Mouse (Mus musculus): ENCODE measurements at regions not wholly inside any gene's neighbourhood (a gene's known extent, or its start where the extent isn't known, plus 50 kb on each side); places are given as distances from the start of the nearest gene placed in this dataset.

DNA sequence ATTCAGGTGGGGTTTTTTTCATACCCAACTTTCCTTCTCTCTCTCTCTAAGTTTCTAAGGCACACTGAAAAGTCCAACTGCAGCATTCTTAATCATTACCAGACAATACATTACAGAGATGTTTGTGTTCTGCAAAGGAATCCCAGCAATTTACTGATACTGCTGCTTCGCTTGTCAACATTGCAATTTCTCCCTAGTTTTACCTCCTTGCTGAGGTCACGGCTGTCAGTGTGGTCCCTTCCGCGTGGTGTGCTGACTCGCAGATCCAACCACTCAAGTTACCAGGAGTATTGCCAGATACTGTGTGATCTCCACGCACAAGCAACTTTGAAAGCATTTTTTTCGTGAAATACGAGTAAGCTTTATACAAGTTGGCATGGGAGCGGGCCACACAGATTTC is 144.9 kb upstream of the Dab2 start:
- DNase-seq (ENCODE audit: low spot score in 2 of 2), result no peak

DNA sequence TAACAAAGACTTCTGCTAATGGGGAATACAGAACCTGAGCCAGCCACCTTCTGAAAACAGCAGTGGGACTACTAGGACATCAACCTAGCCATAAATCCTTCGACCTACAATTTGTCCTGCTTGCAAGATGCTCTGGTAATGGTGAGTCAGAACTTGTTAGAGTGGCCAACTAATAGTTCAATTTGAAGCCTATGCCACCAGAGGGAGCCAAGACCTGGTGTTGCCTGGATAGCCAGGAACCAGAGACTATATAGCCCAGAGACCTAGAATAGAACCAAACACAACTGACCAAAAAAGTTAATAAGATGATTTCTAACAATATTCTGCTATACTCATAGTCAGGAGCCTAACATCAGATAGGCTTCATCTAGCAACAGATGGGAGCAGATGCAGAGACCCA is 119.3 kb upstream of the Dab2 start:
- no peak for DNase-seq (ENCODE audit: low spot score in 2 of 2)

DNA sequence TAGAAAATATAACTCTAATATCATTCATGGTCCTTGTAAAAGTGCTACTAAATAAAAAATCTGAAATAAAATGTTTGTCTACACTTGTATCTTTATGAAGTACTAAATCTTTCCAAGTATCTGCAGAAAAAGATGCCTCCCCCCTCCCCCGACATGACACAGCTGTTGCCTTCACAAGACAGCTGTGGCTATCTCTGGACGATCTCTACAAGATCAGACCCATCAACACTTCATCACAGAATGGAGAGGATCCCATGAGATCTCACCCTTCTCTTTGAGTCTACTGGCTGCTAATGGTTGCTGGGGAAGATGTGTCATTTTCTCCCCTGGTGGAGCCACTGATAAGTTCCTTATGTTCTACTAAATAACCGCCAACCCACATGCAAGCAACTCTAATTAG is 116.0 kb upstream of the Dab2 start:
- DNase-seq (ENCODE audit: low spot score in 2 of 2), result no peak

DNA sequence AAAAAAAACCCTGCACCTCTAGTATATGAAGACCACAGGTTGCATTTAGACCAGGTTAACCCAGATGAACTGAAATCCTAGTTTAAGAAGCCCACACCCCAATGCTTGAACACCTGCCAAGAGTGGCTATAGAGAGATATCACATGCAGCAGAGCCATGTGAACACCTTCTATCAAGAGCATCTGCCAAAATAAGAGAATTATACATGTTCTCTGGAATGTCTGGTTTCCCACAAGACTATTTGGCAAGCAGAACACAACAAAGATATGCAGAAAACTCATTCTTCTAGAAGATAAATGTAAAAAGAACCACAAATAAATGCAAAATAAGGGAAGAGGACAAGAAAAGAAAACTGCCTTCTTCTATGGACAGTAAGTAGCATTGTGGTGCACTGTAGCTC is 107.7 kb upstream of the Dab2 start:
- DNase-seq (ENCODE audit: low spot score in 2 of 2), result no peak

DNA sequence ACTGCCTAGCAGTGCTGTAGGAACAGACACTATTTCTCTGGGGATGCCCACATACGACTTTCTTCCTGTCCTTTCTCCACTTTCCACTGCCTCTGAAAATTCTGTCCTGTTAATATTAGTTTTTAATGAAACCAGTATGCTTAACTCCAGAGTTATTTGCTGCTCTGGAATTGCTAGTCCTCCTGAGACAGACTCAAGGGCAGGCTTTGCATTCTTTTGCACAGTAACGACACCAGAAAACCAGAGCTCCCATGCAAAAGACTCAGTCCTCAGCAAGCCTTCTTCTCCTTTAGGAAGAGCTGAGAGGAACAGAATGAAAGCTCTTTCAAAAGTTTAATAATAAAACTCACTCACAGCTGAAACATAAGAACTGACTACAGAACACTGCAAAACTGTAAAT is 92.3 kb upstream of the Dab2 start:
- no peak for DNase-seq (ENCODE audit: low spot score in 2 of 2)

DNA sequence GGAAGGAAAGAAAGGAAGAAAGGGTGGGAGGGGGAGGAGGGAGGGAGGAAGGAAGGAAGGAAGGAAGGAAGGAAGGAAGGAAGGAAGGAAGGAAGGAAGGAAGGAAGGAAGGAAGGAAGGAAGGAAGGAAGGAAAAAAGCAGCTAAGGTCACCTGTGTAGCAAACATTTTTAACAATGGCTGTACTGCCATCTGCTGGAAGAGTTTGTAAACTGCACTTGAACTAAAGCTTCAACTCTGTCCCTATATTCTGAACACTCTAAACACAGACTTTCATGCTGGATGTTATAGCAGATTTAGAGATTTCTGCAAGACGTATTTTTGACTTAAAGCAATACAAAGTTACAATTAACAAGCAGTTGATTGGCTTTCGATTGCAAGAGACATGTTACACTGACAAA is 90.3 kb upstream of the Dab2 start:
- DNase-seq (ENCODE audit: low spot score in 2 of 2), result no peak

DNA sequence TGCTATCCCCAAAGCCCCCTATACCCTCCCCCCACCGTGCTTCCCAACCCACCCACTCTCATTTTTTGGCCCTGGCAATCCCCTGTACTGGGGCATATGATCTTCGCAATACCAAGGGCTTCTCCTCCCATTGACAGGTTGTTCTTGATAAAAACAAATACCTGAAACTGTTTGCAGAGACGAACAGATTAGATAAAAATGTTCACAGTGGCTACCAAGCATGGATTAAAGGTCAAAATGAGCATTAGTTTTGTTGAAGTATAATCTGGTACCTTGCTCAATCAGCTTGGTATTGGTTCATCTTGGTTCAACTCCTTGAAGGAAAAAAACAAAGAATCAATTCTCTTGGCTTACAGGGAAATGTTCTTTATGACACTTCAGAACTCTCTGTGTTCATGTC is 81.5 kb upstream of the Dab2 start:
- DNase-seq (ENCODE audit: low spot score in 2 of 2), result no peak

DNA sequence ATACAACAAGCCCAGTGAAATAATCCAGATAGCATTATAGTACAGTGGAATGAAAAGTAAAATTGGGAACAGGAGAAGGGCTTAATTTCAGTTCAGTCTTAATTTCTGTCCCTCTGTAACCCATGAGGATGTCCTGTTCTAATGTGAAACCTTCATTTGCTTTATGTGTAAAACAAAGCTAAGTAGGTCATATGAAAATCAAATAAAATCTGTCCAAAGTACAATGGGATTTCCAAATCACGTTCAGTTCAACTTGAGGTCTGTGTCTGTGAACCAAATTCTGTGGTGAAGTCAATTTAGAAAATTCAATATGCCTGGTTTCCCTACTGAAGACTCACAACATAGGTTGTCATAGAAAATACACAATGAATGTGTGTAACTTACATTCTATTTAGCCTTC is 74.4 kb upstream of the Dab2 start:
- no peak for DNase-seq (ENCODE audit: low spot score in 2 of 2)

DNA sequence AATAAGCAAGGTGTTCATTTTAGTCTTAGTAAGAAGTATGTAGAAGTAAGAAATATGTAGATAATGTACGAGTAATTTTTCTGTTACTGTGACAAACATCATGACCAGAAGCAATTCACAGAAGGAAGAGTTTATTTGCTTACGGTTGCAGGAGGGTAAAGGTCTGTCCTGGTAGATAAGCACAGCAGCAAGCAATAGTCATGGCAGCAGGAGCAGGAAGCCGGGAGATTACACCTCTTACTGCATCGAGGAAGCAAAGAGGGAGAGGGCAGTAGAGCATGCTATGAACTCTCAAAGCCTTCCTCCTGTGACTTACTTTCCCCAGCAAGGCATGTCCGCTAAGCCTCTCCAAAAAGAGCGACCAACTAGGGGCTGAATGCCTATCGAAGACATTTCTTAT is 69.0 kb upstream of the Dab2 start:
- no peak for DNase-seq (ENCODE audit: low spot score in 2 of 2)

DNA sequence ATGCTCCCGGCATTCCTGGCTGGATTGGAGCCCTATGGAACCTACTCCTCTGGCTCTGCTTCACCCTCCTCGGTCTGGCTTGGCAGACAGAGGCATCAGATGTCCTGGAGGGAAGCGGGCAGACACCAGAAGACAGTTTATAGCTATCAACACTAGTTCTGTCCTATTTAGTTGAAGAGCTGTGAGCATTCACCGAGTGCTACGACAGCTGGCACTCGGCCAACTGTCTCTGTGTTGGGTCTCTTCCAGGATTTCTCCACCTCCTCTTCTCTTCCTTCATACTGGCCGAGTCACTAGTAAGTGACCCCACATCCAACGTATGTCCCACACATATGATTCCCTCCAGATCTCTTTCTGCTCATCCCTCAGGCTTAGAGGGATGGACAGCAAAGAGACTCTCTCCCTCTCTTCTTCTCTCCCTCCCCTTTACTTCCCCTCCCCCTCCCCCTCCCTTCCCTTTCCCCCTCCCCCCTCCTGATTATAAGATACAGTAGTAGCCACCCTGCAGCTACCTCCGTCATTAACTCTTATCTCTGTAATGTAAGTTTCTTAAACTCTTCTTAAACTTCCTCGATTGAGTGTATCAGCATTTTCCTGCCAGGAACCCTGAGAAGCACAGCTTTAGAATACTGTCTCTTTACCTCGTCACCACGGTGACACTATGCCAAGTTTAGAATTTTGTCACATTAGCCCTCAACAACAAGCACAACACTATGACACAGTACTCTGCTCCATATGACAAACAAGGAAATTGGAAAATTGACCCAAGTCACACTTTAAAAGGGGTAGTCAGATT is 68.1 kb upstream of the Dab2 start:
- DNase-seq (ENCODE audit: low spot score in 2 of 2), result no peak

DNA sequence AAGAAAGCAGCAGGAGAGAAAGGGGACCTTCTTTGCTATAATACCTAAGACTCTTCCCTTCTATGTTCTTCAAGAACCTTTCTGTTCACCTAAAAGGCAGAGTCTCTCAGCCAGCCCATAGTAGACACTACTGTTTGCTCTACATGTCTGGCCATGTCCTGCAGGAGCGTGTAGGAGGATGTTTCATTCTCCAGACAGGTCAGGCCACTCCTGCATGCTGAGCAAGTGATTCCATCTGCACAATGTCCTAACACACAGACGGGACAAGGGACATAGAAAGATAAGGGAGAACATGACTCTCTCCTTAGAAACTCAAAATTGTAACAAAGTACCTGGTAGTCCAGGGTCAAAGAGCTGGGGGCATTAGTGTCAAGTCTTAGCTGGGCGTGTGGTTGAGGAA is 66.0 kb upstream of the Dab2 start:
- no peak for DNase-seq (ENCODE audit: low spot score in 2 of 2)

DNA sequence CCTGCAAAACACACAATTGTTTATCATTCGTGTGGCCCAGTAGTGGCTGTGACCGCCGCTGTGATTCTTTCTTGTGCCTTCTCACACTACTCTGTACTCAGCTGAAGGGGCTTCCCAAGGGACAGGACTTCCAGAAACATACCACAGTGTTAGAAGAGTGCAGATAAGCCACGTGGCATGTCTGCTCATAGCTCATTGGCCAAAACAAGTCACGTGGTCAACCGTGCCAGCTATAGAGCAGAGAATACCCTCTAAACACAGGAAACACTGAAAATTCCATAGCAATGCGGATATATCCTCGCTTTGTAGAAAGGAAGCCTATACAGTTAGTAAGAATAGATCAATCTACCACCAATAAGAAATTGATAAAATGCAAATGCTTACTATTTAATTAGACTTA is 63.0 kb upstream of the Dab2 start:
- no peak for DNase-seq (ENCODE audit: low spot score in 2 of 2)

DNA sequence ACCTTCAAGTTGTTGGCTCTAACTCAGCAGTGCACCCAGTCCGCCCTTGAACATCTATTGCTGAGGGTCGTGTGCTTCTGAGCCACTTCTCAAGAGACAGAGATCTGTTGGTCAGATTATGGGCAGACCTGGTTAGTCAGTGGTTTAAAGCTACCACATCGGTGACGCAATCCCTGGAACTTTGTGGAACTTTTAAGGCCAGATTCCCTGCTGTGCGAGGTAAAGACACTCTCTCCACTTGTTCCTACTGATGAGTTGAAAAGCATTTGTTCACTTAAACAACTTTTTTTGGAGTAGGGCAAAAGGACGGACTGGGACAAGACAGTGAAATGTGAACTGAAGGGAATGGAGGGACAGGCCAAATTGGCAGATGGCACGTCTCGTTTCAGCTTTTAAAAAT is 61.9 kb upstream of the Dab2 start:
- no peak for DNase-seq (ENCODE audit: low spot score in 2 of 2)

DNA sequence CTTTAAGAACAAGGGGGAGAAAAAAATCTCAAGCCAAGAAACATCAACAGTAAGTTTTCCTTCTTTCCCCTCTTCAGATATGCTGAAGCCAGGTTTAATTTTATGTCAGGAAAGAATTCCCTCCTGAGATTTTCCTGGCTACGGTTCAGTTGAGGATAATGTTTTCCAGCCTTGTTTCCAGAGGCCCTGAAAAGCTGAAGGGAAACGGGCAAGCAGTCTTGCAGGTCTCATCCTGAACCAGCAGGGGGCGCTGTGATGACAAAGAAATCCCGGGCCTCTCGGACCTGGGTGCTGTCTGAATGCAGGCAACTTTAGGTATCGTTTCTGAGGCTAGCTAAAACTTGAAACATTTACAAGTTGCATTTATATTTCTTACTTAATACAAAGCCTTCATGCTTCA is 61.5 kb upstream of the Dab2 start:
- DNase-seq (ENCODE audit: low spot score in 2 of 2), result peak; percentile 50 to 73

DNA sequence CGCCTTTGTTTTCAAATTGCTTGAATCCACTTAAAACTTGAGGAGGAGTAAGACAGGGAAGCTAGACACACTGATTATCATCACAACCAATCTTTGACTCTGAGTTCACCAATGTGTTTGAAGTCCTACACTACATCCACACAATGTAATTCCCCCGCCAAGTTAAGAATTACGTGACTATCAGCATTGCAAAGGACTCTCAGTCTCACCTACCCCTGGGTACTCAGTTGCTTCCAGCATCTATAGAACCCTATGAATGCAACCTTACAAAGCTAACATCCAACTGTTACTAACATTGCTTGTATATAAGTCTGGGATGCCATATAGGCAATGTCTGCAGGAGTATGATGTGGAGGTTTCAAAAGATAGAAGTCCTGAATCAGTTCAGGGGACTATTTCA is 60.8 kb upstream of the Dab2 start:
- no peak for DNase-seq (ENCODE audit: low spot score in 2 of 2)

DNA sequence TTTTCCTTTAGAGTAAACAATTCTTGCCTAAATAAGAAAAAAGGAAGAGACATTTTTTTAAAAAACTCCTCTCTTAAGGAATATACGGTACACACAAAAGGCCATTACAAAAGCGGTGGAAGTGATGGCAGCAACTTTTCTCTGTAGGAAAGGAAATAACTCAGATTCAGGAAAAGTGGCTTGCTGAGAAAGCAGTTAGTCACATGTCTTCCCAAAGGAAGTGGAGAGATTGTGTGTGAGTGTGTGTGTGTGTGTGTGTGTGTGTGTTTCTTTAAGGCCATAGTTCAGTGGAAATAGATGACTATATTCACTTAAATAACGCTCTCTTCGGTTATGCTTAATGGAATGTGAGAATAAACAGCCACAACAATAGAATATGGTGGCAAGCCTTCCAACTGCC is 57.5 kb upstream of the Dab2 start:
- DNase-seq (ENCODE audit: low spot score in 2 of 2), result no peak

DNA sequence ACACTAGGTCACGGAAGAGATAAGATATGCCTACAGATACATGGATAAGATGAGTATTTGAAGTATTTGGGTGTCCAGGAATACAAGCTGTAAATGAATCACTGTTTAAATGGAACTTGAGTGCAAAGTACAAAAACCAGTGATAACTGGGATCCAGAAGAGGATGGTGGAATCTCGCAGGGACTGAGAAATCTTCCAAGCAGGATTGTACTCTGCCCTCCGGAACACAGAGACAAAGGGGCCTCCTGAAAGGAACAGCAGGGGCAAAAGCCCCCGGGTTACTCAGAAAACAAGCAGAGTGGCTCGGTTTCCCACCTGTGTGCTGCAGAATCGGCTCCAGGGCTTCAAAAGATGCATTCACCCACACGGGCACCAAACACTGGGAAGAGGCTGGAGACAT is 55.2 kb upstream of the Dab2 start:
- DNase-seq (ENCODE audit: low spot score in 2 of 2), result no peak

DNA sequence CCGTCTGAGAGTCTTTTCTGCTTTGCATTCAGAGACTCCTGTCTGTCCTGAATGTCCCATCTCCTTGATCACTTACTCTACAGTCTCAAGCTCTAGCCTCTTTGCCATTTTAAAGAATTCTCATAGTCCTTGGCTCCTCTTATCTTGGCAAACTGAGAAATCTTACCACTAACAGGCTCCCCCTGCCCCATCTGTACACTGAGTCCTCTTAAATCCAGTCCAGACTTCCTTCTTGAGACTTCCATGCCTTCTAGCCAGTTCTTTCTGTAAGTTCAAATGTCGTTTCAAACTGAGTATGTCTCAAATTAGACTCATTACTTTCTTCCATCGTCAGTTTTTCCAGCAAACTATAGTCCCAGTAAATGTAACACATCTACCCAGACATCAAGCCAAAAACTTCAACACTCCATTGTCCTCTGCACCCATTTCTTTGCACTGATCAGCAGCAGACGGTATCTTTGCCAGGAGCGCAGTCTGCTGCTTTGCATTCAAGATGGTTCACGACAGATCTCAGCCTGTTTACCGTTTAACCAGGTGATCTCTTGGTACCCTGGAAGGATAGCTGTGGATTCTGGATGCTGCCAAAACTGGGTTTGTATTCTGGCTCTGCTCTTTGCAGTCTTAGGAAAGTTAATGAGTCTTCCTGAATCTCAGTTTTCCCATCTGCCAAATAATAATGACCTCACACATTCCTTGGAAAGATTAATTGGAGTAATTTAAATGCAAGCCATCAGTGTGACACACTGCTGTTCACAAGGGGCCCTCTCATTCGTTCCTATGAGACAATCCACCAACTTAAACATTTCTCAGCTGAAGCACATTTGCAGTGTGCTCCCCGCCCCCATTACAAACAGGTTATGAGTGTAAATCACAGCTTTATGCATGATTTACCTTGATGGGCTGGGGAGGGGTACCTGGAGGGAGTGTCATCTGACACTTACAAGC is 53.4 kb upstream of the Dab2 start:
- DNase-seq (ENCODE audit: low spot score in 2 of 2), result no peak

DNA sequence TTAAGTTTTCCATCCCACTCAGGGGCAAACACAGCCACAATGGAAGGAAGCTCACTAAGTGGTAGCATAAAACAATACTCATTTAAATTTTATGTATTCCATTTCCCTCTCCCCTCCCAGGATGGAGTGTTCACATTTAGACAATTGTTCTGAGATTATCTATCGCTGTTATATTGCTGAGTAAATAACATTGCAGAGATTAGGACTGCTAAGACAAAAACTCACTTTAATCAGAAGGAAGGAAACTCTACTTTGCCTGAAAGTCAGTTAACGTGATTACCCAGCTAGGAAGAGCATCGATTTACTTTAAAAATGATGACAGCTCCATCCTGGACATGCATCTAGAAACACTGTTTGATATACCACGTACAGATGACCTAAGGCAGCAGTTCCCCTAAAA is 51.1 kb upstream of the Dab2 start:
- DNase-seq (ENCODE audit: low spot score in 2 of 2), result no peak

All from adrenal gland, postnatal 4 days (tissue).